ENCODE assay signal across 18 mouse cellular contexts in genomic region chr13:5234232-5234631, GRCm38 (mm10).
"Had no signal": no experiment of that assay in that cellular context is flagged by ENCODE, and none has a peak within 500 bp of the region (broad histone marks: within the 10 kb centered on the region; RNA-seq: fewer than 3 reads in every experiment).

No protein-coding gene starts in this region.

- H3K4me2 ChIP-seq: liver, embryonic 12.5 days; lung, embryonic 14.5 days; midbrain, embryonic 12.5 days; neural tube, embryonic 13.5 days; neural tube, embryonic 15.5 days had no signal

- H3K4me1 ChIP-seq: liver, embryonic 12.5 days; midbrain, embryonic 12.5 days; neural tube, embryonic 13.5 days; neural tube, embryonic 15.5 days had no signal

- ATAC-seq: liver, embryonic 12.5 days had no signal

- H3K27ac ChIP-seq: liver, embryonic 12.5 days; liver, embryonic 14.5 days; midbrain, embryonic 12.5 days; neural tube, embryonic 13.5 days; neural tube, embryonic 15.5 days had no signal

- H3K9me3 ChIP-seq: liver, embryonic 12.5 days; midbrain, embryonic 12.5 days; neural tube, embryonic 13.5 days; neural tube, embryonic 15.5 days had no signal

- DNase-seq: lung, adult 18-20 months; lung, embryonic 14.5 days; lung, postnatal 10 days; lung, postnatal 4 days; retina, postnatal 1 day; right cerebral cortex, adult 18-20 months; right cerebral cortex, postnatal 25 days; right cerebral cortex, postnatal 4 days; spleen, adult 18-20 months; thymus, adult 18-20 months; thymus, postnatal 14 days; thymus, postnatal 36 days had no signal

- H3K36me3 ChIP-seq: liver, embryonic 12.5 days; midbrain, embryonic 12.5 days; neural tube, embryonic 13.5 days; neural tube, embryonic 15.5 days had no signal

- H3K27me3 ChIP-seq: liver, embryonic 12.5 days; midbrain, embryonic 12.5 days; neural tube, embryonic 13.5 days; neural tube, embryonic 15.5 days had no signal

- H3K4me3 ChIP-seq: liver, embryonic 12.5 days; midbrain, embryonic 12.5 days; myocyte; neural tube, embryonic 13.5 days; neural tube, embryonic 15.5 days had no signal

- H3K9ac ChIP-seq: liver, embryonic 12.5 days; liver, embryonic 14.5 days; lung, embryonic 14.5 days; midbrain, embryonic 12.5 days; neural tube, embryonic 13.5 days; neural tube, embryonic 15.5 days had no signal
